Comparison of ENCODE assay signal across 23 mouse cellular contexts in genomic region chr4:126273753-126274152, GRCm38 (mm10). TPM values are rescaled to one million over a fixed set of nuclear protein-coding genes. Genes with fewer than 3 reads are reported as not detected.
DNase-seq lines count a peak whose midpoint lies in the region; TF ChIP-seq lines count a peak whose summit lies in the region.
"Had no signal": no experiment of that assay in that cellular context is flagged by ENCODE, and none has a peak within 500 bp of the region (broad histone marks: within the 10 kb centered on the region; RNA-seq: fewer than 3 reads in every experiment).

No protein-coding gene starts in this region.

- H3K27ac ChIP-seq in ES-Bruce4 (ENCODE audit: insufficient read depth, low read length): no peak overlapping the region
- H3K27ac ChIP-seq: heart, adult 2 months; heart, embryonic 15.5 days; kidney, embryonic 15.5 days; limb, embryonic 10.5 days; midbrain, embryonic 10.5 days; neural tube, embryonic 15.5 days had no signal

- no peaks in the 10 kb centered on the region for H3K4me1 ChIP-seq in ES-Bruce4 (ENCODE audit: control insufficient read depth, insufficient read depth, low read length)

- H3K9me3 ChIP-seq in ES-Bruce4 (replicated peaks; ENCODE audit: control insufficient read depth, insufficient read depth, low read length, poor library complexity, severe bottlenecking): no peaks in the 10 kb centered on the region
- H3K9me3 ChIP-seq: heart, embryonic 15.5 days; kidney, embryonic 15.5 days; limb, embryonic 10.5 days; midbrain, embryonic 10.5 days; neural tube, embryonic 15.5 days had no signal

- TF ChIP-seq EP300 in ES-Bruce4 (IDR thresholded peaks at IDR 0.05; ENCODE audit: insufficient read depth, low read depth, low read length): no peak

- H3K36me3 ChIP-seq in ES-Bruce4 (ENCODE audit: control insufficient read depth, insufficient read depth, low read length, poor library complexity, severe bottlenecking): no peaks in the 10 kb centered on the region

- H3K27me3 ChIP-seq in ES-Bruce4 (ENCODE audit: control insufficient read depth, insufficient read depth, low read length, poor library complexity, severe bottlenecking): no peaks in the 10 kb centered on the region
- H3K27me3 ChIP-seq: heart, embryonic 15.5 days; kidney, embryonic 15.5 days; neural tube, embryonic 15.5 days; Patski had no signal

- peak; percentile 62 for DNase-seq in layer of hippocampus, adult 11-12 months (ENCODE audit: low spot score)
- DNase-seq in layer of hippocampus, adult 9-11 months: no peak
- peak; percentile 88 for DNase-seq in cerebellum, adult 11 months
- peak; percentile 93 for DNase-seq in cerebellum, postnatal 14 days
- DNase-seq in adrenal gland, postnatal 4 days (ENCODE audit: low spot score in 2 of 2): no peak
- no peak for DNase-seq in T-cell, adult 2 months (ENCODE audit: low spot score)
- DNase-seq: adrenal gland, postnatal 36 days; B cell, adult 2 months; forebrain, postnatal 0 days; gastrocnemius, postnatal 14 days; heart, adult 2 months; lung, adult 2 months; lung, postnatal 4 days; right cerebral cortex, postnatal 4 days had no signal

- H3K9ac ChIP-seq in ES-Bruce4 (ENCODE audit: low read depth, poor library complexity, severe bottlenecking): no peak overlapping the region
- H3K9ac ChIP-seq: forebrain, postnatal 0 days; heart, embryonic 15.5 days; kidney, embryonic 15.5 days; neural tube, embryonic 15.5 days had no signal

- TF ChIP-seq CTCF in ES-Bruce4 (IDR thresholded peaks at IDR 0.05; ENCODE audit: low read depth, low read length): peak; percentile 23

- no peak for TF ChIP-seq POLR2A in ES-Bruce4 (IDR thresholded peaks at IDR 0.05; ENCODE audit: insufficient read depth, low read length)

- H3K4me3 ChIP-seq in ES-Bruce4 (ENCODE audit: low read depth, low read length): no peak overlapping the region
- H3K4me3 ChIP-seq: heart, adult 2 months; heart, embryonic 15.5 days; kidney, embryonic 15.5 days; limb, embryonic 10.5 days; midbrain, embryonic 10.5 days; myocyte; neural tube, embryonic 15.5 days had no signal

RNA-seq across cellular contexts. Expression of gene Trappc3, which starts 11.6 kb away (rescaled TPM):
- polyA plus RNA-seq in ES-Bruce4 (2011; ENCODE audit: insufficient read depth, insufficient read length, low read depth, missing spikeins): 62.8 TPM in 2 replicates
- total RNA-seq in adrenal gland, postnatal 4 days (2021): 10 to 100 TPM; 70.0 to 75.4 TPM

RNA-seq across cellular contexts. Expression of gene Col8a2, which starts 12.8 kb away (rescaled TPM):
- polyA plus RNA-seq in ES-Bruce4 (2011; ENCODE audit: insufficient read depth, insufficient read length, low read depth, missing spikeins): 1.0 and 1.2 TPM in 2 replicates
- 10 to 100 TPM in 1 of 2 experiments, 1 to 10 TPM in 1; 9.3 to 12.8 TPM for total RNA-seq in adrenal gland, postnatal 4 days (2021)
- total RNA-seq: hematopoietic stem cell, adult 5-6 weeks had no signal

RNA-seq across cellular contexts. Expression of gene Map7d1, which starts 17.6 kb away (rescaled TPM):
- 29.0 and 31.9 TPM in 2 replicates for polyA plus RNA-seq in ES-Bruce4 (2011; ENCODE audit: insufficient read depth, insufficient read length, low read depth, missing spikeins)
- total RNA-seq in adrenal gland, postnatal 4 days (2021): 10 to 100 TPM; 64.1 to 70.7 TPM

RNA-seq across cellular contexts. Expression of gene Adprhl2, which starts 47.8 kb away (rescaled TPM):
- 31.4 and 35.7 TPM in 2 replicates for polyA plus RNA-seq in ES-Bruce4 (2011; ENCODE audit: insufficient read depth, insufficient read length, low read depth, missing spikeins)
- total RNA-seq in adrenal gland, postnatal 4 days (2021): 10 to 100 TPM; 41.3 to 42.0 TPM

RNA-seq across cellular contexts. Expression of gene Tekt2, which starts 51.7 kb away (rescaled TPM):
- polyA plus RNA-seq in ES-Bruce4 (2011; ENCODE audit: insufficient read depth, insufficient read length, low read depth, missing spikeins): 4.8 and 5.9 TPM in 2 replicates
- 1 to 10 TPM; 4.0 to 5.0 TPM for total RNA-seq in adrenal gland, postnatal 4 days (2021)
- total RNA-seq: hematopoietic stem cell, adult 5-6 weeks had no signal

Comparison
In these comparisons a context has a peak if more than half of its experiments do, and no peak if none do; other contexts are left out.
1. DNase-seq: peak in layer of hippocampus, adult 11-12 months (single experiment), cerebellum, adult 11 months (single experiment) and cerebellum, postnatal 14 days (2 of 2); none in layer of hippocampus, adult 9-11 months (single experiment), adrenal gland, postnatal 4 days (0 of 2) and T-cell, adult 2 months (single experiment).